In the genomic region with DNA sequence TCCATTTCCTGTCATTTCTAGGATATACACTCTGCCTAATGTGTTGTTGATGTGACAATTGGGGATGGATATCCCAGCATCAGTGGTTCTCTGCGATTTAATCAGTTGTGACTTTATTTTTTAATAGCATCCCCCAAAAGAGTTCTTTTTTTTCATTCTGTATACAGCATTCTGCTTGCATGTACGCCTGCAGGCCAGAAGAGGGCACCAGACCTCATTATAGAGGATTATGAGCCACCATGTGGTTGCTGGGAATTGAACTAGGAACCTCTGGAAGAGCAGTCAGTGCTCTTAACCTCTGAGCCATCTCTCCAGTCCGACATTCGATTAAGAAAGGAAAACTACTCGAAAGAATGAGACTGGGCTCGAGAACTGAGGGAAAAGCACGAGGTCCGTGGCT, we compare ENCODE assay signal across 16 mouse cellular contexts.
DNase-seq lines count a peak whose midpoint lies in the region; ATAC-seq and TF ChIP-seq lines count a peak whose summit lies in the region.
"Had no signal": no experiment of that assay in that cellular context is flagged by ENCODE, and none has a peak within 500 bp of the region (broad histone marks: within the 10 kb centered on the region; RNA-seq: fewer than 3 reads in every experiment).

No protein-coding gene starts in this region.

- TF ChIP-seq CTCF in forebrain, postnatal 0 days (IDR thresholded peaks at IDR 0.05; ENCODE audit: low read depth), result peak; percentile 38
- TF ChIP-seq CTCF in left cerebral cortex, adult 2 months (IDR thresholded peaks at IDR 0.05), result peak; percentile 32; the same call in 1 of the 2 replicates
- TF ChIP-seq CTCF in testis, adult 2 months (IDR thresholded peaks at IDR 0.05; ENCODE audit: control insufficient read depth, insufficient read depth, insufficient replicate concordance, low read depth, low read length), result no peak

- no peak overlapping the region for H3K4me3 ChIP-seq in forebrain, postnatal 0 days (ENCODE audit: low read depth, low read length)
- no peak overlapping the region for H3K4me3 ChIP-seq in forebrain, embryonic 14.5 days (ENCODE audit: low read depth, low read length)
- no peak overlapping the region for H3K4me3 ChIP-seq in left cerebral cortex, adult 2 months
- H3K4me3 ChIP-seq in testis, adult 2 months (ENCODE audit: control insufficient read depth, low read depth, low read length), result peak overlapping the region; percentile 26; the same call in 1 of the 2 replicates
- H3K4me3 ChIP-seq: forebrain, embryonic 12.5 days; limb, embryonic 13.5 days; stomach, embryonic 15.5 days had no signal

- DNase-seq in forebrain, postnatal 0 days, result no peak
- no peak for DNase-seq in forebrain, embryonic 14.5 days (ENCODE audit: low spot score)
- DNase-seq in left cerebral cortex, adult 2 months (ENCODE audit: extremely low spot score in 1 of 2, low spot score in 2 of 2), result no peak
- DNase-seq in left cerebral cortex, adult 9 months (ENCODE audit: low spot score in 2 of 2), result no peak
- DNase-seq in testis, postnatal 10 days (ENCODE audit: low spot score), result no peak
- DNase-seq in cerebellum, adult 11-12 months, result no peak
- no peak for DNase-seq in left cerebral cortex, postnatal 10 days (ENCODE audit: extremely low spot score in 1 of 2, low spot score in 2 of 2)
- DNase-seq: cerebellum, adult 11 months; cerebellum, postnatal 36 days; heart, postnatal 4 days; right cerebral cortex, postnatal 14 days; thymus, postnatal 25 days had no signal

- 90% methylated on average over 8 of the region's 8 CpGs for WGBS in forebrain, postnatal 0 days
- 89% methylated on average over 8 of the region's 8 CpGs for WGBS in forebrain, embryonic 14.5 days

- H3K36me3 ChIP-seq in forebrain, postnatal 0 days (ENCODE audit: insufficient read depth), result no peaks in the 10 kb centered on the region
- no peaks in the 10 kb centered on the region for H3K36me3 ChIP-seq in forebrain, embryonic 14.5 days (ENCODE audit: control insufficient read depth, insufficient read depth, low read length)
- H3K36me3 ChIP-seq in testis, adult 2 months (ENCODE audit: control insufficient read depth, insufficient read depth, low read length), result no peaks in the 10 kb centered on the region
- H3K36me3 ChIP-seq: forebrain, embryonic 12.5 days; limb, embryonic 13.5 days; stomach, embryonic 15.5 days had no signal

- ATAC-seq in forebrain, postnatal 0 days, result no peak
- no peak for ATAC-seq in forebrain, embryonic 14.5 days

- H3K4me2 ChIP-seq in forebrain, postnatal 0 days (ENCODE audit: low read depth), result no peak overlapping the region
- H3K4me2 ChIP-seq in forebrain, embryonic 14.5 days (ENCODE audit: low read length), result no peak overlapping the region
- H3K4me2 ChIP-seq: forebrain, embryonic 12.5 days; limb, embryonic 13.5 days; stomach, embryonic 15.5 days had no signal

- intact Hi-C loops in left cerebral cortex, adult 2 months (cut with DNase I), result no loop called here
- intact Hi-C loops in left cerebral cortex, postnatal 10 days (cut with DNase I), result no loop called here

- H3K4me1 ChIP-seq in forebrain, postnatal 0 days (ENCODE audit: insufficient read depth), result no peaks in the 10 kb centered on the region
- H3K4me1 ChIP-seq in forebrain, embryonic 14.5 days (ENCODE audit: control insufficient read depth, insufficient read depth, low read length), result no peaks in the 10 kb centered on the region
- H3K4me1 ChIP-seq in testis, adult 2 months (ENCODE audit: control insufficient read depth, insufficient read depth, low read length), result peaks cover 9% of the 10 kb centered on the region
- H3K4me1 ChIP-seq: forebrain, embryonic 12.5 days; limb, embryonic 13.5 days; stomach, embryonic 15.5 days had no signal

- no peak overlapping the region for H3K27ac ChIP-seq in forebrain, postnatal 0 days (ENCODE audit: low read depth, low read length)
- no peak overlapping the region for H3K27ac ChIP-seq in forebrain, embryonic 14.5 days (ENCODE audit: low read depth, low read length)
- H3K27ac ChIP-seq in left cerebral cortex, adult 2 months, result no peak overlapping the region
- H3K27ac ChIP-seq in testis, adult 2 months (ENCODE audit: control insufficient read depth, insufficient read depth, low read depth, low read length), result no peak overlapping the region
- H3K27ac ChIP-seq: forebrain, embryonic 12.5 days; limb, embryonic 13.5 days; stomach, embryonic 15.5 days had no signal

- no peak for TF ChIP-seq POLR2A in testis, adult 2 months (IDR thresholded peaks at IDR 0.05; ENCODE audit: control insufficient read depth, low read depth, low read length)

- H3K27me3 ChIP-seq in forebrain, postnatal 0 days (ENCODE audit: insufficient read depth, low read length), result no peaks in the 10 kb centered on the region
- H3K27me3 ChIP-seq in forebrain, embryonic 14.5 days (replicated peaks; ENCODE audit: control insufficient read depth, insufficient read depth, low read length), result no peaks in the 10 kb centered on the region
- H3K27me3 ChIP-seq in testis, adult 2 months (ENCODE audit: control insufficient read depth, insufficient read depth, low read length), result no peaks in the 10 kb centered on the region
- H3K27me3 ChIP-seq: forebrain, embryonic 12.5 days; limb, embryonic 13.5 days; stomach, embryonic 15.5 days had no signal

- no peaks in the 10 kb centered on the region for H3K9me3 ChIP-seq in forebrain, postnatal 0 days (ENCODE audit: low read length)
- no peaks in the 10 kb centered on the region for H3K9me3 ChIP-seq in forebrain, embryonic 14.5 days (replicated peaks; ENCODE audit: control insufficient read depth, low read length)
- H3K9me3 ChIP-seq: stomach, embryonic 15.5 days had no signal

- no peak overlapping the region for H3K9ac ChIP-seq in forebrain, postnatal 0 days
- H3K9ac ChIP-seq in forebrain, embryonic 14.5 days (ENCODE audit: low read length), result no peak overlapping the region
- H3K9ac ChIP-seq: forebrain, embryonic 12.5 days; limb, embryonic 13.5 days; stomach, embryonic 15.5 days had no signal
